Mouse (Mus musculus): ENCODE results near the gene Dcun1d5.
"Not testable (repeated sequence)": the region's sequence is repeated elsewhere in the genome, so short reads cannot be mapped to it uniquely, and the experiment has no call there.

Gene Dcun1d5

DNA sequence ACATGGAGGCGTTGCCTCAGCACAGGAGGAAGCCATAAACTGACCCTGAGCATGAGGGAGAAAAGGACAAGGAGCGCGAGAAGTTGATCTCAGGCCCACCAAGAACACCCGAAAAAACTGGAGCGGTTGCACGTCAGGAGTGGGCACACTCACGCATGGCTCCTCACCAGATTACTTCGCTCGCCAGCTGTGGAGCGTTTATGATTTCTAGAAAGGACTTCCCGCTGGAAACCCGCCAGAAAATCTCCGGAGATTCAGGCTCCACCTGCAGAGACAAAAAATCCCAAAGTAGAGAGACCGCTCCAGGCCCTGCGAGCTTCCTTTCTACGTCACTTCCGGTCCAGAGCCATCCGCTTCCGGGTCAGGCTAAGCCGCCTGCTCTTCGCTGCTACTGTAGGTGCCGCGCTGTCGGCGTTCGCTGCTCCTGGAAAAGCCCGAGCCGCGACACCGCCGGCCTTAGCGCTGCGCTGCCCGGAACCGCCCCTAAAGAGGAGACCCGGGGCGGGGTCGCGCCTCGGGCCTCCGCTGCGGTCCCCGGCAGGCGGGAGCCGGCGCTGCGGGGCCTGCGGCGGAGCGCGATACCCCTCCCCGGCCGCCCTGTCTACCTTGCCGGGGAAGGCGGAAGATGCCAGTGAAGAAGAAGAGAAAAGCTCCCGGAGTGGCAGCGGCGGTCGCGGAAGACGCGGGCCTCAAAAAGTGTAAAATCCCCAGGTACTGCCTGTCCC is at the start of gene Dcun1d5, which contains the start of gene Dync2h1:
Dcun1d5 (plus strand) TSS at position 349 of the 725 bp plus-strand sequence.
Dync2h1 (minus strand) TSS at position 275 of the 725 bp plus-strand sequence.
- peak; percentile 90 to 95 for DNase-seq (ENCODE audit: low spot score in 2 of 2)

DNA sequence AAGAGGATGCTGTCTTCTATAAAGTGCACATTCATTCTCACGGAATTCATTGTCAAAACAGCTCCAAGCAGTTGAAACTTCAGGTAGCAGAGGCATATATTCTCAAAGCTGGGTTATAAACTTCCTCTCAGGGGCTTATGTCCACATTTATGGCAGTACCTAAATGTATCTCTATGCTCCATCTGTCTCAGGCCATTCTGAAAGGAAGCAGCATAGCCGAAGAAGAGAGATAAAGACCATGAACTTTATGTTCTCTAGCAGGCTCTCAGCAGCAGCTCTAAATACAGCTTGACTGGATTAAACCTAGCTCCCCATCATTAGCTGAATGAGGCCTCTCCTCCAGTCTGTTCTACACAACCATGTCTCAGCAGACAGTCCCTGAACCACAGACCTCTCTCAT is 29.9 kb upstream of the Dcun1d5 start:
- no peak for DNase-seq (ENCODE audit: low spot score in 2 of 2)

DNA sequence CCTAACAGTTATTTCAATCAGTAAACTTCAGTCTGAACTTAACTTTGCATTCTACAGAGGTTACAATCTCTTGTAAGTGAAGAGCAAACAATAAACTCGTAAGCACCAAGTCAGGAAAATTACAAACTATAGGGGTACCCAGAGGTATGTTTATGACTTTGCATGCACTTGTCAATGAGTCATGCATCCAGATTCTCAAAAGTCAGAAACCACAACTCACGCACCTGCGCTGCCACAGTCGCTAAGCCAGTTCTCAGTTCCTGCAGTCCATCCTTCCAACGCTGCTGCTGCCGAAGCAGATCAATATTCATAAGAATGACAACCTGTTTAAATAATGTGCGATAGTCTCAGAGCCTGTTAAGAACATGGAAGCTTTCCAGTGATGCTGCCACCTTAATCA is 25.7 kb upstream of the Dcun1d5 start:
- no peak for DNase-seq (ENCODE audit: low spot score in 2 of 2)

DNA sequence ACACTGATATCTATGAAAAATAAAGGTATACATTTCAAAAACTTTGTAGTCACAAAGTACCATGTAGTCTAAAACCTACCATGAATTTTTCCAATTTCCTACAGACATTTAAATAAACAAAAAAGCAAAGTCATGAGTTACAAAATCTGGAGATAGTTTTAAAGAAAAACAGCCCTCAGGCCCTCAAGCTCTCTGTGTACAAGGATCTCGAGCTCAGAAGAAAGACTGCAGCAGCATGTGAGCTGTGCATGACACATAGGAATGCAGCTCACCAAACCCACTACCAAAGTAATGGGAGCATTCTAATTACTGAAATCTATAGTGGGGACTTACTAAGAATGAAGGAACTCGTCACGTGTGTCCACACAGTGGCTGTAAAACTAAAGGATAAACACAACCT is 24.6 kb upstream of the Dcun1d5 start:
- DNase-seq (ENCODE audit: low spot score in 2 of 2), result no peak

DNA sequence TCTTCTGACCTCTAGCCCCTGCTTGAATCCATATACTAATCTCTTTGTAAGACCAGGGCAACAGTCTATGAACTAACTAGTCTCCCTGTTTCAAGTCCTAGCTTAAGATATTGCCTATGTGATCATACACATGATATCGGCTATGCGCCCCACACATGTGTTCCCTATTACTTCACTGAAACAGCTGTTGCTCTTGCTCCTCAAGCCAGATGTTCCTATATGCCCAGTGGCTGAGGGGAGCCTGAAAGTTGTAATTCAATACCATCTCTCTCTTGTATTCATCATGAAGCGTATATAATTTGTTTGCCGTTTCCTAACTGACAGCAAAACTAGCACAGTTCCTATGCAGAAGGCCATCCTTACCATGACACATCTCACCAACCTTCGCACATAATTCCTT is 23.6 kb upstream of the Dcun1d5 start:
- no peak for DNase-seq (ENCODE audit: low spot score in 2 of 2)

DNA sequence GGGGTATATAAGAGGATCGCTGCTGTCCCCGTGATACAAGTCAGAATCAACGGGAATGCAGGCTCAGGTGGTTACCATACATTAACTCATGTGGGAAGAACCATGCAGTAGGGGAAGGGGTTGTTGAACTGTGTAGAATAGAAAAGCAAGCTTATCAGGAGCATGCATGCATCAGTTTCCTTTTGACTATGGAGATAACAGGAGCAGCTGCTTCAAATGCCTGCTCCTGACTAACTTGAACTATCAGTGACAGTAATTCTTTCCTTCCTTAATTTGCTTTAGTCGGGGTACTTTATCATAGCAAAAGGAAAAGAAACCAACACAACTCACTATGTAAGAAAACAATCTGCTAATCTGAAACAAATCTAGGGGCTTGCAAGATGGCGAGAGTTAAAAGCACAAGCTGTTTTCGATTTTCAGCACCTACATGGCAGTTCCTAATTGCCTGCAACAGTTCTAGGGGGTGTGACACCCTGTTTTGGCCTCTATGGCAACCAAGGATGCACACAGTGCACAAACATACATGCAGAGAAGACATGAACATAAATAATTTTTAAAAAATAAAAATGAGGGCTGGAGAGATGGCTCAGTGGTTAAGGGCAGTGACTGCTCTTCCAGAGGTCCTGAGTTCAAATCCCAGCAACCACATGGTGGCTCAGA is 16.9 kb upstream of the Dcun1d5 start:
- no peak for DNase-seq (ENCODE audit: low spot score in 2 of 2)

DNA sequence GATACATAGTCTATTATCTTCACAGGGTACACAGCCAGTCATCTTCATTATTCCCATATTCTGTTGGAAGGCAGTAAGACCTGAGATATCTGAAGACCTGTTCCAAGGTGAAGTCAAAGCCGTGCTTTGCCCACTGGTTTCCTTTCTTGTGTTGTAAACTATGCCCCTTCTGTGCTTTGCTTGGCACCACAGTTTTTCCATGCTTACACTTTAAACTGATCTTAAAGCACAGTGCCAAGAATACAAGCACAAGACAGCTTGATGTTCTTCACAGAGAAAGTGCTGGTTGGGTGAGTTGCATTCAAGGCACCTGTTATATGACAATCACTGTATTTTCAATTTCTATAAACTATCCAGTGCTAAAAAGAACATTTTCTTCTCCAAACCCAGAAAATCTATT is 10.6 kb upstream of the Dcun1d5 start:
- DNase-seq (ENCODE audit: low spot score in 2 of 2), result no peak

DNA sequence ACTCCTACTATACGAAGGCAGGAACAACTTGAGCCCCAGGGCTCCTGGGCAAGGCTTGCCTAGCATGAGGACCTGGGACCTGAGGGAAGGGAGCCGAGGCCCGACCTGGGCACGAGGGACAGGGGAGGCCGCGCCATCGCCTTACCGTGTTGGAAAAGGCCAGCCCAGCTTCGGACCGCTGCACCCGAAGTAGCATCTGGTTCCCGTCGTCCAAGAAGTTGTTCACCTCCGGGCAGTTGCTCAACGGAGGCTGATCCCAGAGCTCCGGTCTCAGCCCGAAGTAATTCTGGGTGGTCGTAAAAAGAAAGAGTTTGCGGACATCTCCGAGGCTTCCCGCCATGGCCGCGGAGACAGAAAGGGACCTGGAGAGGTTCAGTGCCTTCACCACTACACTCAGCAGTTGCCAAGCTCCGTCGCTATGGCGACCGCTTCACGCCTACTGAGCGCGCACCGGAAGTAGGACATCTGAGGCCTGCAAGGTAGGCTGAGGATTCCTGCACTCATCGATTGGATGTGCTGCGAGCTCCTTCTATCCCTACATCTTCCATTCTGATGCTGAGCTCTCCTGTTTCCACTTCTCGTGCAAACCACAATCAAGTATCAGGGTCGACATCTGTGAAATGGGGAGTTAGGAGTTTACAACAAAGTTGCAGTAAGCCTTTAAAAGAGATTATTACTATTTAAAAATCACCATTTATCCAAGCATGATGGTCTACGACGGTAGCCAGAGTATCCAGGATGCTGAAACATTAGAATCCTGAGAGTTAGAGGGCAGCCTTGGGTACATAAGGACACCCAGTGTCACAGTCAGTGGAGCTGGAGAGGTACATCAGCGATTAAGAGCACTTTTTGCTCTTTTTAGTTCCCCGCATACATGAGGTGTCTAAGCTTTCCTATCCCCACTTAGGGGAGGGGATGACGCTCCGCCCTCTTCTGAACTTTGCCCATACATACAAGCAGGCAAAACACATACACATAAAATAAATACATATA is 7.4 kb upstream of the Dcun1d5 start:
- peak; percentile 81 to 86 for DNase-seq (ENCODE audit: low spot score in 2 of 2)

DNA sequence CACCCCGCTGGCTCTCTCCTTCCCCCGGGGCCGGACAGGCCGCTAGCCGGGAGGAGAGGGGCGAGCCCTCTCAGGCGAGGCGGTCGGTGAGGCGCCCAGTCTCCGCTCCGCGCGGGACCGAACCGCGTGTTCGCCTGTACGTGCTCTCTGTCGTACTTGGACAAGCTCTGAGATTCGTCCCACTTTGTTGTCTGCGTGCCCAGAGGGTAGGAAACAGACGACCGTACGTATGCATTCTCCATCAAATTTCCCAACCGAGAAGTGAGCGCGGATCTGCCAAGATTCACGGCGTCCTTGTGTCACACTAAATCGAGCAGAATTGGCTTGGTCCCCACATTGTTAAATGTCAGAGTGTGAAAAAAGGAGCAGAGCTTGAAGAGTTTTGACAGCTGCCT is 574 bp downstream of the Dcun1d5 start:
- no peak for DNase-seq (ENCODE audit: low spot score in 2 of 2)

DNA sequence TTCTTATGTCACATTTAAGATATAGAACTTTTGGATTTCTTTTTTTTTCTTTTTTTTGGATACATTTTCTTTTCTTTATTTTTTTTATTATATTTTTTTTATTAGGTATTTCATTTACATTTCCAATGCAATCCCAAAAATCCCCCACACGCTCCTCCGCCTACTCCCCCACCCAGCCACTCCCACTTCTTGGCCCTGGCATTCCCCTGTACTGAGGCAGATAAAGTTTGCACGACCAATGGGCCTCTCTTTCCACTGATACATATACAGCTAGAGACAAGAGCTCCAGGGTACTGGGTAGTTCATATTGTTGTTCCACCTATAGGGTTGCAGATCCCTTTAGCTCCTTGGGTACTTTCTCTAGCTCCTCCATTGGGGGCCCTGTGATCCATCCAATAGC is 6.4 kb downstream of the Dcun1d5 start:
- not testable (repeated sequence) for DNase-seq (ENCODE audit: low spot score in 2 of 2)

DNA sequence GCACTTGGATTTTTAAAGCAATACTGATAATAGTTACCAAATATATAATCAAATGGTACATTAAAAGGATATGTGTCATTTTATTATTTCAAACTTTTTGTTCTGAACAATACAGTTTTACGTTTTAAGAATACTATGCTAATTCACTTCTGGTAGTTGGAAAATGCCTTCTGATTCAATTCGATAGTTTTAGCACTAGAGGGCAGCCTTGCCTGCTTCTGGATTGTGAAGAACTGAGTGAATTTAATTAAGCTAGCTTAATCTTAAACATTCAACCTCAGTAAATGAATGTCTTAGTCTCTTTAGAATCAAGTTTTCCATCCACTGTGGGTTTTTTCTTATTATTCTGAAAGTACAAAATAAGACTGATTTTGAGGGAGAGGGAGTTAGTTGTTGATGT is 31.9 kb downstream of the Dcun1d5 start:
- no peak for DNase-seq (ENCODE audit: low spot score in 2 of 2)

DNA sequence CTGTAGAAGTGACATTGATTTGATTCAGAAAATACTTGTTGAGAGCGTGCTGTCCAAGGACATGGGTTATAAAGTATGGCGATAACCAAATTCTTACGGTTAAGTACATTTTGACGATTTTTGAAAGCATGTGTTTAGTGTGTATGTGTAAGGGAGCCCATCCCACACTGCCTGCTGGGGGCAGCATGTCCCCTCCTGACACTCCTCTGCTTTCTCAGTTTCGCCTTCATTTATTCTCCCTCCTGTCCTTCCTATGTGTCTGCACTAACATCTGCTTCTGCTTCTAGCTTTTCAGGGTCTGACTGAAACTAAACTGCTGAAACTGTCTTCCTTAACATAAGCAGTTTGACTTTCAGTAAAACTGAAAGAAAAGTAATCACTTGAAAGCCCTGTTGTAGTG is 36.7 kb downstream of the Dcun1d5 start:
- DNase-seq (ENCODE audit: low spot score in 2 of 2), result no peak

DNA sequence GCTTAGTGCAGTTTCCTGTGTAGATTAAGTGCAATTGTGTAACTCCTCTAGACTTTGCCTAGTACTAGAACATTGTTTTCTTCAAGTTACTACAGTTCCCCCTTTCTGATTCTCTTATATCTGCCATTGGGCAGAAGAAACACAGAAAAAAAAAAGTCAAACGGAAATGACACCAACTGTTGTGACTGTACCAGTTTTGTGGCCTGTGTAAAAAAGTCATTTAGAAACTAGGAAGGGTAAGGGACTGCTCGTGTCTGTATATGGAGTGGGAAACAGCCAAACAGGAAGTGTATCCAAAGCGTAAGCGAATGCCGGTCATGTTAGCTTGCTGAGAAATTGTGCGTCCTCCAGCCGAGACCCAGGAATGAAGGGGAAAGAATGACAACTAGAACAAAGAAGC is 37.1 kb downstream of the Dcun1d5 start:
- no peak for DNase-seq (ENCODE audit: low spot score in 2 of 2)

DNA sequence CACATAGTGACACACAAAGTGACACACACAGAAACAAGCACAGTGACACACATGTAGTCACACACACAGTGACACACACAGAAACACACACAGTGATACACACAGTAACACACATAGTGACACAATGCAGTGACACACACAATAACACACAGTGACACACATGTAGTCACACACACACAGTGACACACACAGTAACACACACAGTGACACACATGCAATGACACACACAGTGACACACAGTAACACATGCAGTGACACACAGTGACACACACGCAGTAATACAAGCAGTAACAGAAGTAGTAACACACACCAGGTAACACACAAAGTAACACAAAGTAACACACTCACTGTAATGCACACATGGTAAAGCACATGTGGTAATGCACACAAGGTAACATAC is 54.3 kb downstream of the Dcun1d5 start:
- DNase-seq (ENCODE audit: low spot score in 2 of 2), result no peak

DNA sequence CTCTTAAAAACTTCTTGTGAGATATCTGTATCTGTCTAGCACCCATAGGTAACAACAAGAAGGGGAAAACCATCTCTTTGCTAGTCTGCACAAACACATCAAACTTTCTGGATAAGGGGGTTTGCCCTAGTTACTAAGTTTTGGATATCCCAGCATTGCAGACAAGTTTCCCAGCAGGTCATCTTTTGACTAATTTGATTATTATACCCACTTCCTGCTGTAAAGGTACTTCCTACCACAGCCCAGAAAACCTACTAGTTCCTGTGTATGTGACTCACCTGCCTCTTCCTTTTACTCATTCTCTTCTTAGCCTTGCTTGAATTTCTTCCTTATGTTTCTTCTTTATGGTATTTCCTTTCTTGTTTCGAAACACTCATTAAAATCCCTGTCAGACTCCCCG is 55.6 kb downstream of the Dcun1d5 start:
- DNase-seq (ENCODE audit: low spot score in 2 of 2), result no peak

DNA sequence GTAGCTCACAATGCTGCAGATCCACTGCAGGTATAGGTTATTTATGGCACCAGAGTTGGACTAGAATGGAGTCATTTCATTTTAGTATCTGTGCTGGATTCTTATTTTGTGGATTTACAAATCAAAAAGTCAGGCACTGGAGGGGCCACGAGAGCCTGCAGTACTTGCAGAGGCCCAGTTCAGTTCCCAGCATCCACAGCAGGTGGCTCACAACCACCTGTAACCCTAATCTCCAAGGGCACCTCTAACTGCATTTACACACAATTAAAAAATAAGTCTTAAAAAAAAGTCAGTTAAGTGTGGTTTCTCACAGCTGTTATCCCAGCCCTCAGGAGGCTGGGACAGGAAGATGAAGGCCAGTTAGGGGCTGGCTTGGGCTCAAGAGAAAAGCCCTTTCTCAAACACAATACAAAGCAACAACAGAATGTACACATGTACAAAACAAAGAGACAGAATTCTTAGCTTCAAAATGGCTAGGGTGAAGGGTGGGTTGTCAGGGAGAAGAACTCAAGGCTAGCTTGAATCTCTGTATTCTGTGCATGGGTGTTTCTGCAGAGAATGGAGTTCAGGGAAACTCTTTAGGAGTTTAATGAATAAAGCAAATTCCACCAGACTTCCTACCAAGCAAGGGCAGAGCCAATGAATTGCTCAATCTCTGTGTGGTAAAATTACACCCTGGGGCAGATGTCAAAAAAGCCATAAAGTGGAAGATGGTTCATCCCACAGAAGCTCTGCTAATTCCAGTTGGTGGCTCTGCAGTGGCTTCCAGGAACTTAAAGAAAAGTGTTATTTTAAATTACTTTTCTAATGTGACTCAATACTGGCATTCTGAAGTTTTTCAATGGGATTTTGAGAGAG is 68.7 kb downstream of the Dcun1d5 start:
- DNase-seq (ENCODE audit: low spot score in 2 of 2), result no peak
